9 mouse cellular contexts compared by ENCODE assay signal in genomic region chr12:49400853-49401118, GRCm38 (mm10). TPM values are rescaled to one million over a fixed set of nuclear protein-coding genes. Genes with fewer than 3 reads are reported as not detected.
DNase-seq lines count a peak whose midpoint lies in the region; ATAC-seq and TF ChIP-seq lines count a peak whose summit lies in the region.
"Had no signal": no experiment of that assay in that cellular context is flagged by ENCODE, and none has a peak within 500 bp of the region (broad histone marks: within the 10 kb centered on the region; RNA-seq: fewer than 3 reads in every experiment).

No protein-coding gene starts in this region.

- H3K27me3 ChIP-seq in heart, embryonic 11.5 days (ENCODE audit: control insufficient read depth, insufficient read depth, low read length): peaks cover 60% of the 10 kb centered on the region
- peaks cover 90% of the 10 kb centered on the region for H3K27me3 ChIP-seq in hindbrain, embryonic 10.5 days (ENCODE audit: insufficient read depth, poor library complexity, severe bottlenecking)
- peaks cover 94% of the 10 kb centered on the region for H3K27me3 ChIP-seq in midbrain, embryonic 10.5 days (ENCODE audit: low read depth, poor library complexity, severe bottlenecking)

- H3K9me3 ChIP-seq in heart, embryonic 11.5 days (replicated peaks; ENCODE audit: control insufficient read depth, low read length): no peaks in the 10 kb centered on the region
- no peaks in the 10 kb centered on the region for H3K9me3 ChIP-seq in ES-E14 (ENCODE audit: control insufficient read depth, insufficient read depth, low read depth, low read length)
- no peaks in the 10 kb centered on the region for H3K9me3 ChIP-seq in hindbrain, embryonic 10.5 days
- H3K9me3 ChIP-seq in midbrain, embryonic 10.5 days (replicated peaks): no peaks in the 10 kb centered on the region

- ATAC-seq in heart, embryonic 11.5 days (replicated peaks; ENCODE audit: insufficient number of reproducible peaks, low FRiP score, low TSS enrichment): 0 out of 2 replicates have a peak, but pooled peaks have one; percentile 31

- DNase-seq in heart, postnatal 14 days: no peak
- DNase-seq in ES-E14 (ENCODE audit: low read depth, low spot score): no peak
- DNase-seq in hindbrain, embryonic 10.5 days (ENCODE audit: low spot score): no peak
- DNase-seq in midbrain, embryonic 10.5 days (ENCODE audit: low spot score): no peak
- DNase-seq in urinary bladder, postnatal 4 days (ENCODE audit: low spot score in 2 of 2): no peak
- no peak for DNase-seq in thymus, postnatal 4 days
- no peak for DNase-seq in gastrocnemius, postnatal 25 days

- H3K4me2 ChIP-seq in heart, embryonic 11.5 days: peak overlapping the region; percentile 84

- in situ Hi-C loops in ES-E14 (cut with MboI; ENCODE audit: low sequenced_read_pairs in 2 of 2, unreplicated experiment in 2 of 2): no loop called here

- H3K27ac ChIP-seq in heart, embryonic 11.5 days (ENCODE audit: low read depth, low read length): no peak overlapping the region
- H3K27ac ChIP-seq in ES-E14 (ENCODE audit: insufficient read depth, low read depth, low read length, poor library complexity, severe bottlenecking): no peak overlapping the region
- peak overlapping the region; percentile 82; the same call in 1 of the 2 replicates for H3K27ac ChIP-seq in hindbrain, embryonic 10.5 days
- peak overlapping the region; percentile 83; the same call in 1 of the 2 replicates for H3K27ac ChIP-seq in midbrain, embryonic 10.5 days (replicated peaks)

- intact Hi-C loops in heart, postnatal 14 days (cut with DNase I): no loop called here

- no peak overlapping the region for H3K9ac ChIP-seq in heart, embryonic 11.5 days (ENCODE audit: low read depth, low read length)
- H3K9ac ChIP-seq in ES-E14 (ENCODE audit: insufficient read depth, low read depth, low read length, poor library complexity, severe bottlenecking): no peak overlapping the region

- peak overlapping the region; percentile 41 for H3K4me3 ChIP-seq in heart, embryonic 11.5 days (ENCODE audit: low read depth, low read length)
- H3K4me3 ChIP-seq in ES-E14 (ENCODE audit: insufficient read depth in 1 of 2, low read depth in 1 of 2, low read length in 2 of 2, poor library complexity in 1 of 2, severe bottlenecking in 1 of 2): peak overlapping the region; percentile 53 to 64
- peak overlapping the region; percentile 59 for H3K4me3 ChIP-seq in hindbrain, embryonic 10.5 days
- peak overlapping the region; percentile 63 for H3K4me3 ChIP-seq in midbrain, embryonic 10.5 days

- 0% methylated on average over 8 of the region's 8 CpGs for WGBS in heart, embryonic 11.5 days (ENCODE audit: insufficient replicate concordance)
- WGBS in hindbrain, embryonic 10.5 days: 0% methylated on average over 8 of the region's 8 CpGs
- WGBS in midbrain, embryonic 10.5 days: under 1% methylated on average over 8 of the region's 8 CpGs

- H3K4me1 ChIP-seq in heart, embryonic 11.5 days (ENCODE audit: control insufficient read depth, insufficient read depth, low read length): peaks cover 4% of the 10 kb centered on the region; the same call in 1 of the 2 replicates
- no peaks in the 10 kb centered on the region for H3K4me1 ChIP-seq in ES-E14 (ENCODE audit: control insufficient read depth in 2 of 2, insufficient read depth in 2 of 2, low read length in 2 of 2, poor library complexity in 1 of 2)
- peaks cover 15% of the 10 kb centered on the region for H3K4me1 ChIP-seq in hindbrain, embryonic 10.5 days (replicated peaks)
- peaks cover 15% of the 10 kb centered on the region for H3K4me1 ChIP-seq in midbrain, embryonic 10.5 days

- H3K36me3 ChIP-seq in heart, embryonic 11.5 days (ENCODE audit: control insufficient read depth, insufficient read depth, low read length): no peaks in the 10 kb centered on the region
- H3K36me3 ChIP-seq in ES-E14 (ENCODE audit: control insufficient read depth, insufficient read depth, low read length, poor library complexity, severe bottlenecking): no peaks in the 10 kb centered on the region
- no peaks in the 10 kb centered on the region for H3K36me3 ChIP-seq in hindbrain, embryonic 10.5 days
- no peaks in the 10 kb centered on the region for H3K36me3 ChIP-seq in midbrain, embryonic 10.5 days

TF ChIP-seq in ES-E14, 5 proteins besides CTCF, POLR2A, EP300 and RAD21:
- no peak for TF ChIP-seq CHD2 (IDR thresholded peaks at IDR 0.05; ENCODE audit: low read depth, low read length)
- TF ChIP-seq MAFK (IDR thresholded peaks at IDR 0.05; ENCODE audit: insufficient read depth, low read depth, low read length): no peak
- no peak for TF ChIP-seq ZC3H11A (IDR thresholded peaks at IDR 0.05; ENCODE audit: borderline replicate concordance, low read depth, low read length)
- TF ChIP-seq HCFC1 (IDR thresholded peaks at IDR 0.05; ENCODE audit: borderline replicate concordance, insufficient read depth, low read length): no peak
- TF ChIP-seq ZNF384 (IDR thresholded peaks at IDR 0.05; ENCODE audit: low read depth, low read length): no peak

RNA-seq across cellular contexts. Expression of gene Gm43517, which starts 15.8 kb away (rescaled TPM):
- not detected in 2 replicates for polyA plus RNA-seq in heart, embryonic 11.5 days (2014; fragmentation: Nextera tagmentation; extraction: Ambion mirVana)
- not detected for total RNA-seq in heart, postnatal 14 days (2021)
- total RNA-seq in ES-E14 (2012; rRNA removed): not detected in 2 replicates
- polyA plus RNA-seq in hindbrain, embryonic 10.5 days (2016; fragmentation: Nextera tagmentation; extraction: Ambion mirVana): not detected in 2 replicates
- polyA plus RNA-seq in midbrain, embryonic 10.5 days (2016; fragmentation: Nextera tagmentation; extraction: Ambion mirVana): 0.05 TPM in 1 of 2 replicates, not detected in the other
- not detected for total RNA-seq in gastrocnemius, postnatal 25 days (2021)
- total RNA-seq: neutrophil, adult 5-6 weeks had no signal

RNA-seq across cellular contexts. Expression of gene Foxg1, which starts 18.3 kb away (rescaled TPM):
- polyA plus RNA-seq in heart, embryonic 11.5 days (2014; fragmentation: Nextera tagmentation; extraction: Ambion mirVana): 1.5 TPM in 2 replicates
- total RNA-seq in heart, postnatal 14 days (2021): not detected
- total RNA-seq in ES-E14 (2012; rRNA removed): 0.21 and 0.36 TPM in 2 replicates
- polyA plus RNA-seq in hindbrain, embryonic 10.5 days (2016; fragmentation: Nextera tagmentation; extraction: Ambion mirVana): 0.81 and 1.9 TPM in 2 replicates
- 0.31 and 0.42 TPM in 2 replicates for polyA plus RNA-seq in midbrain, embryonic 10.5 days (2016; fragmentation: Nextera tagmentation; extraction: Ambion mirVana)
- total RNA-seq in gastrocnemius, postnatal 25 days (2021): not detected
- total RNA-seq: neutrophil, adult 5-6 weeks had no signal

Comparison
In these comparisons a context has a peak if more than half of its experiments do, and no peak if none do; other contexts are left out.
1. H3K27ac ChIP-seq: peak in hindbrain, embryonic 10.5 days (single experiment) and midbrain, embryonic 10.5 days (single experiment); none in heart, embryonic 11.5 days (single experiment) and ES-E14 (single experiment).
2. Peak in every context shown above with its lines, with median percentiles within 50 percentile points of each other: H3K4me3 ChIP-seq.